Mouse (Mus musculus) forelimb bud, embryonic 11.5 days (tissue): ENCODE results near the gene Tmem196.

Experiments used
- DNase-seq: peaks from one replicate; pipeline ENCODE4 v3.0.0-alpha.2; 2012; ENCODE audit warnings: low read depth, low spot score

Tmem196 gene

GRCm38 (mm10) chr12:119945589-119946310, at the start of gene Tmem196:
Gene Tmem196, plus strand, starts transcription at chr12:119945822.
- peak; percentile 23 for DNase-seq

GRCm38 (mm10) chr12:119946311-119946692, 680 bp downstream of the Tmem196 start:
- DNase-seq, result peak; percentile 7

DNA sequence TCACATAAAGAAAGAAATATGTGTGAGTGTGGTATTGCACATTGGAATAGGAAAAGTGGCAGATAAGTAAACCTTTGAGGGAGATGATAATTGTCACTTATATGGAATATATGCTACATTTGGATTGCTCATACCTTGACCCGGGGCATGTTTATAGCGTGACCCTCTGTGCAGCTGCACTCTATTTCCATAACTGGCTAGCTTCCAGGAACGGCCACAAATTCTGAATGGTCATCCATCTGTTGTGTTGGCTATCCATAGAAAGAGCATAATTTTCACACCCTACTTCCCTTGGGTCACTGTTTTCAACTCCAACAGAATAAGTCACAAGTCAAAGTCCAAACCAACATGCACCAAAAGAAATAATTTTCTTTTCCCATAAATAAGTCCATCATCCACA, 11.4 kb downstream of the Tmem196 start:
- DNase-seq, result no peak

- DNase-seq, result no peak
These were observed 15.1 kb downstream of the Tmem196 start for GRCm38 (mm10) chr12:119960730-119961129.

- no peak for DNase-seq
These were observed 19.8 kb downstream of the Tmem196 start for GRCm38 (mm10) chr12:119965373-119965772.

- DNase-seq, result no peak
These were observed 24.4 kb downstream of the Tmem196 start for GRCm38 (mm10) chr12:119970068-119970467.

DNA sequence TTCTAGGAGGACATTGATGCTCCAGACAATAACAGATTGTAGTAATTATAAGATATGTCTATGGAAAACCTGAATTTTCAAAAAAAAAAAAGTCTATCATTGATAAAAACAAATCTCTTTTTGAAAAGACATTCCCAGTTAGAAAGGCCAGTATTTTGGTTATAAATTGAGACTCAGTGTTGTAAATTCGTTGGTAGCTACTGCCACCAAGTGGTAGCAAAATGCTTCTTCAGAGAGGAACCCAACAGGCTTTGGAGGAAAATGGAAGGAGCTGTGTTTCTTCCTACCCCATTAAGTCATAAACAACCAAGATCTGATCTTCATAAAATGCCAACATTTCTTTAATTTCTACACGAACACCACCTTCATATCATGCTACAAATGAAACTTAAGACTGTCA, 36.1 kb downstream of the Tmem196 start:
- peak; percentile 60 for DNase-seq

DNA sequence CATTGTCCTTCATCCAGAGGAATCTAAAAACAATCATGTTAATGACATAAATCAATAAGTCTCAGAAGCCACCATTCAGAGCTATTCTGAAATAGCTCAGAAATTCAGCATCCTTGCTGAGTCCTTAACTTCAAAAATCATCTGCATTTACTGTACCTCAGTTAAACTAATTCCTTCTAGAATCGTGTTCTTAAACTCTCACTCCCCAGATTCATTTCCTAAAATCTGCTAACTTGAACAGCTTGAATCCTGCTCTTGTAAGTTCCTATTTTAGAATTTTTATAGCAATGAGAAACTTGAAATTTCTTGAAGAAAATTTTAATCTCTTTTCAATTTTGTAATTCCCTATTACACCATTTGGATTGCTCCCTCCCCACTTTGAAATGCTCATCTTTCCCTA, 52.6 kb downstream of the Tmem196 start:
- no peak for DNase-seq

- DNase-seq, result peak; percentile 48
These were observed 58.7 kb downstream of the Tmem196 start for GRCm38 (mm10) chr12:120004280-120004679.

GRCm38 (mm10) chr12:120014768-120015167, 69.1 kb downstream of the Tmem196 start:
- no peak for DNase-seq

- DNase-seq, result no peak
These were observed 69.6 kb downstream of the Tmem196 start for GRCm38 (mm10) chr12:120015201-120015600.

DNA sequence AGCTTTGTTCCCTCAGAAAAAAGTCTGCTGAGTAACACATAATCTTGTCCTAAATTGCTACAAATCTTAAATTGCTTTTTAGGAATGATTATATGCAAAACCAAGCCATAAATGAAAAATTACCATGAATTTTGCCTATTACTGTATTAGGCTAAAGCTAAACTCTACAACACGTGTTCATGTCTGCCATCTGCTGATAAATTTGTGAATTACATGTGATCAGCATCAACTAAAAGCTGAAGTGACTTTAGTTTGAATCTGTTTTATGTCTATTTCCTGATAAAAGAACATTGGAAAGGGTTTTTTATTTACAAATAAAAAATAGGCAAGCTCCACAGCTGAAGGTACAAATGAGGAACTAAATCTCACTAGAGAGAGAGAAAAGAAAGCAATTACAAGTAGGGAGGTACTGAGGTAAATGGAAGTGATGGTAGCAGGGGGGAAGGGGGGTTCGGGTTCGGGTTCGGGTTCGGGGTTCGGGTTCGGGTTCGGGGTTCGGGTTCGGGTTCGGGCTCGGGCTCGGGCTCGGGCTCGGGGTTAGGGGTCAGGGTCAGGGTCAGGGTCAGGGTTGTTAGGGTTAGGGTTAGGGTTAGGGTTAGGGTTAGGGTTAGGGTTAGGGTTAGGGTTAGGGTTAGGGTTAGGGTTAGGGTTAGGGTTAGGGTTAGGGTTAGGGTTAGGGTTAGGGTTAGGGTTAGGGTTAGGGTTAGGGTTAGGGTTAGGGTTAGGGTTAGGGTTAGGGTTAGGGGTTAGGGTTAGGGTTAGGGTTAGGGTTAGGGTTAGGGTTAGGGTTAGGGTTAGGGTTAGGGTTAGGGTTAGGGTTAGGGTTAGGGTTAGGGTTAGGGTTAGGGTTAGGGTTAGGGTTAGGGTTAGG, 82.7 kb downstream of the Tmem196 start:
- peak; percentile 66 for DNase-seq
